Mouse (Mus musculus) splenic B cell, adult 2 months (primary cell): ENCODE results near the gene Glis1.

Source experiments
- DNase-seq: peaks from one replicate; pipeline ENCODE4 v3.0.0-alpha.2; 2011; ENCODE audit warnings: low read depth, low spot score
- H3K27me3 ChIP-seq: 2 replicates; pipeline ENCODE4 v1.6.1; 2012; ENCODE audit warnings: mild to moderate bottlenecking, low read length, moderate library complexity, mixed read lengths; ENCODE audit not compliant: control insufficient read depth, poor library complexity, insufficient read depth, severe bottlenecking
- H3K36me3 ChIP-seq: 2 replicates; pipeline ENCODE4 v1.6.1; 2012; ENCODE audit warnings: mild to moderate bottlenecking, low read length, moderate library complexity, mixed read lengths; ENCODE audit not compliant: control insufficient read depth, poor library complexity, insufficient read depth, severe bottlenecking

Gene Glis1

DNA sequence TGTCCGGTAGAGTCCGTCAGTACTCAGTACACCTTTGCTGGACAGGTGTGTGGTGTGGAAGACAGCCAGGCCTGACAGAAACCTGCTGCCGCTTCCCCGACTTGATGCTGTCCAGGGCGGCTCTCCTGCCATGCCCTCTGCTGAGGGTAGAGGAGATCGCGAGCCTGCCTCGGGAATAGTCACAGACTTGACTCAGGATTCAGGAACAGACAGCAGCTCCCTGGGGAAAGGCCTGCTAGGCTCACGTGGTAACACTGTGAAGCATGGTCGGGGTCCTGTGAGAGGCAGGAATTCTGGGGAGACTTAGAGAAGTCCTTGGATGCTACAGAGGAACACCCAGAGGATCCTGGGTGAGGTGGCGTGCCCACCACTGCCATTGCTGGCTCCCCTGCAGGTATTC is 34.4 kb downstream of the Glis1 start:
- no peaks in the 10 kb centered on the region for H3K36me3 ChIP-seq
- no peak for DNase-seq
- H3K27me3 ChIP-seq = no peaks in the 10 kb centered on the region

DNA sequence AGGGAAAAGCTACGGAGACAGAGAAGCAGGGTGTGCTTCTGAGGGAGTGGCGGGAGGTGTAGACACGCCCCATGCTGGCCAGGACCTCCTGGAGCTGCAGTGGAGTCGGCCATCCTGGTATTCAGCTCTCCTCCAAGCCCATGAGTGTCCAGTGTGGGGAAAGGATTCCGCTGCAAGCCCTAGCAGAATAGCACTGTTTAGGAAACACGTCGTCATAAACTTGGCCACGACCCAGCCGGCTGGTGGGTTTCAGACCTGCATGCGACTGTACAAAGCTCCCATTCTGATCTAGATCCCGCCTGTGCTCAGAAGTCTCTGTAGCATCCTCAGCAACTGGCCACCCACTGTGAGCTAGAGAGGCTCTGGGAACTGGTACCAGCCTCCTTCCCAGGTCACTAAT is 41.9 kb downstream of the Glis1 start:
- no peaks in the 10 kb centered on the region for H3K36me3 ChIP-seq
- H3K27me3 ChIP-seq = no peaks in the 10 kb centered on the region
- DNase-seq = no peak

DNA sequence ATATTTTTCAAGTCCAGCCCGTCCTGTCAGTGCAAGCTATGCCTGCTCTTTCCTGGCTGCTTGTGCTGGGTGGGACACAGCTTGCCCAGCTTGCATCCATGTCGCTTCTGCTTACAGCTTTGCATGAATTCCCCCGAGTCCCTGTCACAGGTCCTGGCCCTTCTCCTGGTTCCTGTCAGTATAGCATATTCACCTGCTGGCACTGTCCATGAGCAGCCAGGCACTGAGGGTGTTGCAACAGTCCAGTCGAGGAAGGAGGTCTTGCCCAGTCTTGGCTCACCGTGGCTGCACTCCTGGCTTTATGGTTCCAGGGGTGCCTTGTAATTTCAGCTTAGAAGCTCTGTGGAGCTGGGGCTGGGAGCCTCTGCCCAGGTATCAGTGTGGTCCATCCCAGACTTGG is 44.6 kb downstream of the Glis1 start:
- DNase-seq = no peak
- no peaks in the 10 kb centered on the region for H3K27me3 ChIP-seq
- no peaks in the 10 kb centered on the region for H3K36me3 ChIP-seq

DNA sequence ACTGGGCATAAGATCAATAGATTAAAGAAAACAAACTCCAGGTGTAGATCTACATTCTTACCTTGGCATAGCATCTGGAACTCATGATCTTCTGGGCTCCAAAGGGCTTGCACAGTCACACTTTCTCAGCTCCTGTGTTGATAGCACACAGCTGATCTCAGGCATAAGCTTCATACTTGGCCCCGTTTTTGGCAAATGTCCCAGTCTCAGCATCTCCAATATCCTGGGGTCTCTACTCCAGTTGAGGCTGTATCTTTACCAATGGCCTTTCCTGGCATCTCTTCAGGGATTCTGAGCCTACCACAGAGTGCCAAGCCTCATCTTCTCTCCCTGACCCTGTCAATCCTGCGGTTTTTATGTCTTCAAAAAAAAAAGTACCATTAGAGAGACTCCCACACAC is 48.1 kb downstream of the Glis1 start:
- H3K36me3 ChIP-seq = no peaks in the 10 kb centered on the region
- no peak for DNase-seq
- H3K27me3 ChIP-seq = no peaks in the 10 kb centered on the region

DNA sequence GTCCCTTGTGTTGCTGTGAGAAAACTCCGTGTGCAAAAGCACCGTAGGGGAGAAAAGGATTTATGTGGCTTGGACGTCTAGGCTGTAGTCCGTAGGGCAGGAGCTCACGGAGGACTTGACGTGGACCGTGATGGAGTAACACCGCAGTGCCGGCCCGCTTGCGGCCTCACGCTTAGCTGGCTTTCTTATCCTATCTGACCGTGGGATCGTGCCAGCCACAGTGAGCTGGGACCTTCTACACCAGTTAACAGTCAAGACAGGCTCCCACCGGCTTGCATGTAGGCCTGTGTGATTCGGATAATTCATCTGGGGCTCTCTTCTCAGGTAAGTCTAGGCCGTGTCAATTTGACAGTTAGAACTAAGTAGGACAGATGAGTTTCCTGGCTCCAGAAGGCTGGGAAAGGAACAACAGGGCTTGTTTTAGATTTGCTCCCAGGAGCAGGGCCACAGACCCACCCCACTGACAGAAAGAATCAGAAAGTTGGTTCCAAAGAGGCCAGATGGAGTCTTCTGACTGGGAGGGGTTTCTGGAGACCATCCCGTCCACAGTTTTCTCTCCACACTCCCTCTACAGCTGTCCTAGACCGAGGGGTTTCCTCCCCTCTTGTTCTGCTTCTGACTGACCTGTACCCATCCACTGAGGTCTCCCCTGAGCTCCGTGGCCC is 49.3 kb downstream of the Glis1 start:
- H3K27me3 ChIP-seq = no peaks in the 10 kb centered on the region

DNA sequence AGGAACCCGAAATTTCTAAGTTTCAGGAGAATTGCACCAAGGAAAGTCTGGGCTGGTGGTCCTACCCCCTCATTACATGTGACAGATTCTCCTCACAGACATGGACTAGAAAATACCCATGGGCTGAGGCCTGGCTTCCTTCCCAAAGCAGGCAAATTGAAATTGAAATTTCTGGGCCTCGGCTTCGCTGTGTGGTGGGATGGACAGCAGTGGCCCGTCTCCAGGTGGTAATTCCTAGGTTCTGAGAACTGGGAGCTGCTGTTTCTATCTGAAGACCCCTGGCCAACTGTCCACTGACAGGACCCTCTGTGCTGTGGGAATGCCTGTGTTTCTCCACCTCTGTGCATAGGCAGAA is 49.8 kb downstream of the Glis1 start:
- H3K36me3 ChIP-seq = no peaks in the 10 kb centered on the region

More for the DNA sequence above, 49.3 kb downstream of the Glis1 start:
- no peak for DNase-seq
- H3K36me3 ChIP-seq = no peaks in the 10 kb centered on the region

DNA sequence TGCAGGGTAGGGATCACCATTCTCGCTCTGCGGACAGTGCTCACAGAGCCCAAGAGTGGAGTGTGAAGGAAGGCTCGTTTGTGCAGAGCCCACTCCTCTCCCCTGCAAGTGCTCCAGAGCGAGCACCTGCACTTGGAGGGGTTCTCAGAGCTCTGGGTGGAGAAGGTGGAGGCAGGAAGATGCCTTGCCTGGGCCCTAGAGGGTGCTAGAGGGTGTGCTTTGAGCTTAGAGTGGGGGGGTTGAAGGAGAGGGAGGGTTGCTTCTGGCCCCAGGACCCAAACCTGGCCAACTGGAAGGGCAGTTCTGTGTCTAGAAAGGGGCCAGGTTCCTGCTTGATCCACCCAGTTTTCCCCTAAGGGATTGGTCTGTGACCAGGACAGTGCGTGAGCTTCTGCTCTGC is 51.5 kb downstream of the Glis1 start:
- H3K27me3 ChIP-seq = no peaks in the 10 kb centered on the region

More for the DNA sequence above, 49.8 kb downstream of the Glis1 start:
- no peaks in the 10 kb centered on the region for H3K27me3 ChIP-seq
- DNase-seq = no peak

DNA sequence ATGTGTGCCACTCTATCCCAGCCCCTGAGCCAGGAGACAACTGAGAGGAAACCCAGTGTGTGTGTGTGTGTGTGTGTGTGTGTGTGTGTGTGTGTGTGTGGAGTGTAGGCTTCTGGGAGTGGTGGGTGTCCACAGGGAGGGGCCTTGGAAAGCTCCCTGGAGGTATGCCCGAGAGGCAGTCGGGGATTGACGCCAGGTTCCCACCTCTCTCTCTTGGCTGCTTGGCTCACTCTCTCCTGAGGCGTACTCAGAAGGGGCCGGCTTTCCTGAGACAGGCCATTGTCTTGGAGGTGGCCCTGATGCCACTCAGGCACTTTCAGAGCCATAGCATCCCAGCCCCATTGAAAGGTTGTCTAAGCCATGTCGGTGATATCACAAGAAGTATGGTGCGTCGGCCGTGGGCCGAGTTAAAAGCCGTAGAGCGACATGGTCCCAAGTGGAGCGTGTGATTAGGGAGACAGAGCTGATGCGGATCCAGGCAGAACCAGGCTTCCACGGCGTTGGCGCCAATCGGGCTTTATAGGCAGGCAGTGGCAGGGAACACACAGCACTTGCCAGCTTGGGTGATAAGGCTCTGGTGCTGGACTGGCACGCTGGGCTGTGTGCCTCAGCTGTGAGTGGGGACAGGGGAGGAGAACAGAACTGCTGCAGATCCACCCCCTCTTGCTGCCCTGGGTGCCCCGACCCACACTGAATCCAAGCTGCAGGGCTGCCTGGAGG is 54.9 kb downstream of the Glis1 start:
- Histone ChIP-seq H3K36me3 (no peaks in the 10 kb centered on the region), H3K27me3 (no peaks in the 10 kb centered on the region)
- DNase-seq = no peak

More for the DNA sequence above, 51.5 kb downstream of the Glis1 start:
- no peaks in the 10 kb centered on the region for H3K36me3 ChIP-seq
- DNase-seq = no peak

DNA sequence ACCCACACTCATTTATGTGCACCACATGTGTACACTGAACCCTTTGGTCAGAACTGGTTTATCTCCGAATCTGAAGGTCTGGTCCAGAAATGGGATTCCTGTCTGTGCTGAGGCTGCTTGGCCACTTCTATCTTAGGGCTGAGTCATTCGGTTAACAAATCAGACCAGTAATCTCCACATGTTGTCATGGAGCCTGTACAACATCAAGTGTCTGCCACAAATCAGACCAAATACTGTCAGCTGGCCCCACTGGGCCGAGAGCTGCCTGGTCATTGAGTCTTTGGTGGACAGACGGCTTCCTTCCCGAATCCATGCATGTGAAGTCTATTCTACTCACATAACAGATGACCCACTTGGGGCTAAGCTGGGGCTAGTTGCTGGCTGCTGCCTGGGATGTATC is 58.6 kb downstream of the Glis1 start:
- DNase-seq = no peak
- Histone ChIP-seq H3K27me3 (no peaks in the 10 kb centered on the region), H3K36me3 (no peaks in the 10 kb centered on the region)

DNA sequence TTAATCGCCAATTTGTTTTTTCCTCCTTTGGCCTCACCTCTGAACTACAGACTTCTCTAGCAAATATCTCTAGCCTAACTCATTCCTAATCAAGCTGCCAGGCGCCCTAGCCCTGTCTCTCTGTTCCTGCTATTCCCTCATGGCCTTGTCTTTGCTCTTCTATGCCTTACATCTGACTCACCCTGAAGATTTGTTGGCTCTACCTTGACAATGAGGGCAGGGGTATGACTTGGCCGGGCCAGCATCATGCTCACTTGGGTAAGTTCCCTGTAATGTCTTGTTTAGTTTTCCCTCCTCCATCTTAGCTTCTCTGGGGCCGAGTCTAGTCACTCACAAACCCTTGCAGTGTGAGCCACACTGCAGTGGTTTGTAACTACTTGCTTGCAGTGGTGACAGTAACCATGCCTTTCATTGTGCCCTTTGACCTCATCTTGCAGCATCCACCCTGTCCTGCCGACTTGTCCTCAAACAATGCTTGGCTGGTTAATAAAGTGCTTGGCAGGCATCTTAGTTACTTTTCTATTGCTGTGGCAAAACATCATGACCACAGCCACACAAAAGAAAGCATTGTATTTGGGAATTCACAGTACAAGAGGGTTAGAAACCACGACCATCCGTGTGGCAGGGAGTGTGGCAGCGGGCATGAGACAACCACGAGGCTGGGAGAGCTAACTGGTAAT is 61.5 kb downstream of the Glis1 start:
- H3K27me3 ChIP-seq = no peaks in the 10 kb centered on the region
- DNase-seq = no peak
- no peaks in the 10 kb centered on the region for H3K36me3 ChIP-seq

DNA sequence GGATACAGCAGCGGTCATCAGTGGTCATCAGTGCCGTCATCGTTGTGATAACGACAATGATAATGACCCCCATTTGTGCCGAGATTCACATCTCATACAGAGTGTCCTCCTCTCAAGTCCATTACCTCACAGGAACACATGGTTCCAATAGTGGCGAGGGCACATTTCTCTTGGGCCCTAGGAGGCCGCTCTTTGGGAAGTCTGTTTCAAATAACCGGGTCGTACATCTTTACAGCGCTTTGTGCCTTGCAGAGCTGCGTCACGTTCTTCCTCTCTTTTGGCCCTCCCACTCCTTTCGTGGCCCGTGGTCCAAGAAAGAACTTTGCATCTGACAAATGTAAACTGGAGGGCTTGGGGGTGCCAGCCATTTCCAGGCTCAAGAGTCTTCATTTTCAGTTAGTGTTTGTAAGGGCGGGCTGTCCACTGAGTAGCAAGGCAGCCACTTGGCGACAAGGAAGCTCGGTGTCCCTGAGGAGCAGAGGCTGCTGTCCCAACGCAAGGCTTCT is 63.1 kb downstream of the Glis1 start:
- Histone ChIP-seq H3K36me3 (no peaks in the 10 kb centered on the region), H3K27me3 (no peaks in the 10 kb centered on the region)
- no peak for DNase-seq

DNA sequence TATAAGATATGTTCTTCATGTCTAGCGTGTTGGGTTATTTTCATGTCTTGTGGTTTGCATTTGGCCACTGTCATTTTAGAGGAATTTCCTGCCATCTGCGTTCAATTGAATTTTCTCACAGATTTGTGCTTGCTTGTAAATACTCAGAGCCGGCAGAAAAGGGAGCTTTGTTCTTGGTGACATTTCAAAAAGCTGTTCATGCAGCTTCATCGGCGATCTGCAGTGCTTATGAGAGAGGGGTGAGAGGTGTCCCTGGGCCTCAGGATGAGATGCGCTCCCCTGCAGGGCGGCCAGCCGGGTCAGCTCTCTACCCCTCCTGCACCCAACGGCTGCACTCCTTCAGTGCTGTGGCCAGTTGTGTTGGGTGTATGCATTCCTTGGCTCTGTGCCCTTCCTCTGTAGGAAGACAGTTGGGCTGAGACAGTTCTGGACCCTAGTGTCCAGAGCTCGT is 68.2 kb downstream of the Glis1 start:
- H3K36me3 ChIP-seq = no peaks in the 10 kb centered on the region
- no peaks in the 10 kb centered on the region for H3K27me3 ChIP-seq
- DNase-seq = no peak

DNA sequence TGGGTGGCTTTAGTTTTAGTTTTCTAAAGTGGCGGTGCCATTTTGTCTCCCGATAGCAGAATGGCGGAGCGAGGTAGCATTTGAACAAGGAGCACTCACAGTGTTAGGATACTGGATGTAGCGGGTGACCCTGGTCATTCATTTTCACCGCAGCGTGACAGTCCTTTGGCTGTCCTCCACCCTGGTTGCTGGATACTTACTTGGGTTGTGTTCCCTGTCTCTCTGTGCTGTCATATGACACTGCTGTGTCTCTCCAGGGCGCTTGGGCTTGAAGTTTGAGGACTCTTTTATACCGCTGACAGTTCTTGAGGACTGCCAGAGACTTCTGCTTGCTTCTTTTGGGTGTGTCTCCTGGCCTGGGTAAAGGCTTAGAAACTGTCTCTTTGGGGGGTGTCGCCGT is 80.6 kb downstream of the Glis1 start:
- H3K36me3 ChIP-seq = no peaks in the 10 kb centered on the region

DNA sequence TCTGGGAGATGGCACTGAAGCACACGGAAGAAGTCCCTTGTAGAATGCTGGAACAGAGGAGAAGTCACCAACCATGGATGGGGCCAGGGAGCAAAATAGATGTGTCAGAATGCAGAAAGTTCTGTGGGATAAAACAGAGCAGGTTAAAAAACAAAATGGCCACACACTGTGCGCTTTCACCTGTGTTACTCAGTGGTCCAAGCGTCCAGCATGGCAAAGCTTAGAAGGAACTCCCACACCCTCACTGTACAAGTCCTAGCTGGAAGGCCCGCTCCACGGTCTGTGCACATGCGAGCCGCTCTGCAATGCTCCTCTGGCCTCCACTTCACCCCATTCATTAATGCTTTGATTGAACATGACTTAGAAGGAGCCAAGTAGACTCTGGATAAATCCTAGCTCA is 81.2 kb downstream of the Glis1 start:
- DNase-seq = no peak
- Histone ChIP-seq H3K27me3 (no peaks in the 10 kb centered on the region), H3K36me3 (no peaks in the 10 kb centered on the region)

More for the DNA sequence above, 80.6 kb downstream of the Glis1 start:
- no peaks in the 10 kb centered on the region for H3K27me3 ChIP-seq
- DNase-seq = no peak

DNA sequence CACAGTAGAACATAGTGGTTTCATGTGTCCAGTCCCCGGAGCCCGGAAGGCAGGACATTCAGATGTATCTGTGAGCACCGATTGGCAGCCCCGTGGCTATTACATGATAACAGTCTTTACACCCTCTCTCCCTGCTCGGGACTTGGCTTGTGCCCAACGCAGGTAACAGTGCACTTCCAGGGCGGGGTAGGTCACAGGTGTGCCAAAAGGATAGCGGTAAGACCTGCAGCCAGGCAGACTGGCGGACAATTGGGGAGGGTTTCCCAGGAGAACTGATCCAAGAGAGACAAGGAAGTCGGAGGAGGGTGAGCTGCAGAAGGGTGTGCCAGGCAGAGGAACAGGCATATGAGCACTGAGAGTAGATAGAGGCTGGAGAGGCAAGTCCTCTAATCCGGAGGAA is 84.4 kb downstream of the Glis1 start:
- DNase-seq = no peak
- no peaks in the 10 kb centered on the region for H3K27me3 ChIP-seq
- H3K36me3 ChIP-seq = no peaks in the 10 kb centered on the region
